Mouse (Mus musculus): Measurements from ENCODE around the gene Ncoa4.

- TF ChIP-seq ZC3H11A (IDR thresholded peaks at IDR 0.05; ENCODE audit: borderline replicate concordance, low read depth, low read length), result no peak
- no peak for TF ChIP-seq HCFC1 (IDR thresholded peaks at IDR 0.05; ENCODE audit: borderline replicate concordance, insufficient read depth, low read length)
- TF ChIP-seq MAFK (IDR thresholded peaks at IDR 0.05; ENCODE audit: insufficient read depth, low read depth, low read length), result peak; percentile 91
Observed at GRCm38 (mm10) chr14:32164173-32165051, 4.7 kb downstream of the Ncoa4 start.
